Mouse (Mus musculus): ENCODE data around the gene Farp1.

- TF ChIP-seq POLR2A (IDR thresholded peaks at IDR 0.05; ENCODE audit: low read depth, low read length) (no peak), CTCF (IDR thresholded peaks at IDR 0.05; ENCODE audit: extremely low read depth, insufficient read length, insufficient replicate concordance, low read depth, low read length) (no peak)
Measured at GRCm38 (mm10) chr14:121155173-121155572, 120.2 kb downstream of the Farp1 start.
